Mouse (Mus musculus) heart, adult 2 months (tissue): ENCODE results near the gene Cenpo. TPM values are rescaled to one million over a fixed set of nuclear protein-coding genes. Genes with fewer than 3 reads are reported as not detected.

Source experiments
- DNase-seq, 2 experiments: peaks; one replicate each; pipeline ENCODE4 v3.0.0; 2021
- H3K27ac ChIP-seq: fragments of 200-600 bp; 2 replicates; pipeline ENCODE4 v1.8.1; 2022
- H3K27me3 ChIP-seq: fragments of 200-500 bp; 2 replicates; pipeline ENCODE4 v1.6.1; 2012; ENCODE audit warnings: mild to moderate bottlenecking, low read length, inconsistent platforms, mixed read lengths; ENCODE audit not compliant: control insufficient read depth, insufficient read depth
- H3K36me3 ChIP-seq: fragments of 200-500 bp; 2 replicates; pipeline ENCODE4 v1.6.1; 2012; ENCODE audit warnings: low read length, inconsistent platforms; ENCODE audit not compliant: control insufficient read depth, insufficient read depth
- H3K4me1 ChIP-seq: fragments of 200-500 bp; 2 replicates; pipeline ENCODE4 v1.6.1; 2011; ENCODE audit warnings: low read length; ENCODE audit not compliant: control insufficient read depth, insufficient read depth
- H3K4me3 ChIP-seq: fragments of 200-600 bp; 2 replicates; pipeline ENCODE4 v1.8.1; 2022
- H3K79me2 ChIP-seq: fragments of 200-500 bp; replicated peaks from 2 replicates; pipeline ENCODE4 v1.6.1; 2012; ENCODE audit warnings: mild to moderate bottlenecking, inconsistent platforms, low read length, moderate library complexity, mixed read lengths; ENCODE audit not compliant: control insufficient read depth, insufficient read depth
- H3K9ac ChIP-seq: fragments of 200-500 bp; 2 replicates; pipeline ENCODE4 v1.6.1; 2012; ENCODE audit warnings: low read depth, mild to moderate bottlenecking, control low read depth, inconsistent platforms, low read length, mixed read lengths
- CTCF ChIP-seq: fragments of 200-600 bp; IDR thresholded peaks from 2 replicates; pipeline ENCODE4 v1.8.1; 2022; ENCODE audit warnings: antibody characterized with exemption, mild to moderate bottlenecking, moderate library complexity
- EP300 ChIP-seq: fragments of 200-500 bp; IDR thresholded peaks from 2 replicates; pipeline ENCODE4 v1.6.1; 2011; ENCODE audit warnings: low read depth, low read length, control low read depth; ENCODE audit not compliant: insufficient read depth
- POLR2A ChIP-seq: fragments of 200-500 bp; IDR thresholded peaks from 2 replicates; pipeline ENCODE4 v1.6.1; 2011; ENCODE audit warnings: mild to moderate bottlenecking, low read depth, low read length, control low read depth; ENCODE audit not compliant: insufficient read depth
- whole genome bisulfite sequencing: fragments of 180-500 bp; shearing (Covaris S2); methylation state at CpG from one replicate; pipeline ENCODE4 v1.1.7; 2018; 5-methylcytosine and 5-hydroxymethylcytosine counted together
- intact Hi-C: fragments of 180-260 bp; cut with DNase I; formaldehyde crosslinking; loops from one replicate; pipeline ENCODE4 v1.15.1; 2025
- polyA plus RNA-seq: library from polyadenylated mRNA; depleted of rRNA; stranded (reverse); fragments of >200 nt; gene quantifications from 2 replicates; pipeline ENCODE4 v1.2.3, GENCODE M21; 2012
- total RNA-seq, 2 experiments: library from RNA; stranded (reverse); gene quantifications; 2 replicates each; pipeline ENCODE4 v1.2.3; 2021

Cenpo gene
- total and polyA plus RNA-seq, 3 experiments, result 1.9 to 3.5 (median 2.0) TPM

DNA sequence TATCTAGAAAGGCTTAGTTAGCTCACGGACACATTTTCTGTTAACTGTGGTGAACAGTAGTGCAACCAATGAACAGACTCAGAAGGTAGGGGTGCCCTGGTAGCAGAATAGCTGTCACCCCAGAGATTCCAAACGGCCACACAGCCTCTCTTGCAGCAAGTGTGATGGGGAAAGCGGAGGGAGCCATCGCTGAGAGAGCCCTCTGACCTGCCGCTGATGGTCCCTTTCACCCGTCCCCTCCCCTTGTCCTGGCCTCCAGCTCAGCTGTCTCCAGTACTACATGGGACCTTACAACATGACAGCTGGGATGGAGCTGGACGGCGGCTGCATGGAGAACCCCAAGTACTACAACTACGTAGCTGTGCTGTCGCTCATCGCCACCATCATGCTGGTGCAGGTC is 28.0 kb downstream of the Cenpo start:
- Histone ChIP-seq H3K9ac (no peak overlapping the region), H3K4me3 (no peak overlapping the region), H3K4me1 (no peaks in the 10 kb centered on the region), H3K27me3 (no peaks in the 10 kb centered on the region), H3K79me2 (no peaks in the 10 kb centered on the region), H3K27ac (no peak overlapping the region), H3K36me3 (no peaks in the 10 kb centered on the region)
- TF ChIP-seq EP300 (no peak), CTCF (no peak), POLR2A (no peak)
- intact Hi-C loops, result loop anchor here (5.0 kb wide), 1 partner anchor 279 kb away; no protein-coding TSS in a partner anchor
- no peak for DNase-seq
- WGBS, result 91% methylated on average over 11 of the region's 11 CpGs

DNA sequence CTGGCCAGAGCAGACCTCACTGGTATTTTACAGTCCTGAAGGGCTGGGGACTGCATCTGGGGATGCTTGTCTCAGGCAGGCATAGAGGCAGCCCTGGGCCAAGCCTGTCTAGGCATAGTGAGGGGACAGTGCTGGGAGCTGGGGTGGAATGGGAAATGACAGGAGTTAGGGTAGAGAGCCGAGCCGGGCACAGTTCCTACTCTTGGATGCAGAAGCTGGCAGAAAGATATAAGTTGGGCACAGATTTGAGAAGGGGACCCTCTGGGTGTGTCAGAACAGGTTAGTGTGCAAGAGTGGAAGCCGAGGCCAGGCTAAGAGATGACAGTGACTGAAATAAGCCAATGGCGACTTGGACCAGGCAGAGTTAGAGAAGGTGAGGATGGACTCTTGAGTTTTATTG is 31.9 kb downstream of the Cenpo start:
- DNase-seq, result no peak
- Histone ChIP-seq H3K4me1 (no peaks in the 10 kb centered on the region), H3K36me3 (no peaks in the 10 kb centered on the region), H3K9ac (no peak overlapping the region), H3K27ac (no peak overlapping the region), H3K4me3 (no peak overlapping the region), H3K79me2 (no peaks in the 10 kb centered on the region), H3K27me3 (no peaks in the 10 kb centered on the region)
- TF ChIP-seq CTCF (no peak), EP300 (no peak), POLR2A (no peak)
- 86% methylated on average over 4 of the region's 4 CpGs for WGBS
- intact Hi-C loops, result no loop called here

DNA sequence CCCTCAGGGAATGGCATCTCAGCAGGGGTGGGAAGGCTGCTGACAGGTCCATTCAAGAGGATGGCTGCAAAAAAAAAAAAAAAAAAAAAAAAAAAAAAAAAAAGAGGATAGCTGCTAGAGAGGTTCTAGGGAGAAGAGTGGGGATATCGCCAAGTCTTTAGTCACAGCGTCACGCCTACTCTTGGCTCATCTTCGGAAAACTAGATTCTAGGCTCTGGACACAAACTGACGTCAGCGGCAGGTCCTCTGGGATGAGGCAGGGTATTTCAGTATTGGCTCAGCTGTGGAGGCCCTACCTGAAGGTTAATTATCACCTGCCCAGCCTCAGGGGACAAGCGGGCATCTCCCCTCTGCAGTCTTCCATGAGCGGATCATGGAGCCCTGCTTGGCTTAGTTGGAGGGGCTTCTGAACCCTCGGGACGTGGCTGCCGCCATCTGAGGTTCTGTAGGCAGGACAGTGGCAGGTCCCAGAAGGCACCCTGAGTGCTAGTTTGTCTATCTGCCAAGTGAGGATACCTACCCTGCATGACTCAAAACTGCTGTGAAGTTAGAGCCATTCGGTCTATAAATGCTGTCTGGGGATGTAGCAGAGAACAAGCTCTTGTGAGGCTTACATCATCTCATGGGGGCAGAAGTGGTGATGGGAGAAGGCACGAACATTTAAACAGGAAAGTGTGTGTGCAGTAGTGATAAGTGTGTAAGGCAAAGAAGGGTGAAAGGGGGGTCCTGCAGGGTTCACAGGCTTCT is 32.5 kb downstream of the Cenpo start:
- 79% methylated on average over 13 of the region's 13 CpGs for WGBS
- Histone ChIP-seq H3K4me3 (no peak overlapping the region), H3K36me3 (no peaks in the 10 kb centered on the region), H3K79me2 (no peaks in the 10 kb centered on the region), H3K4me1 (no peaks in the 10 kb centered on the region), H3K9ac (no peak overlapping the region), H3K27ac (no peak overlapping the region), H3K27me3 (no peaks in the 10 kb centered on the region)
- DNase-seq, result peak; percentile 70 to 72
- TF ChIP-seq EP300 (no peak), POLR2A (no peak), CTCF (no peak)
- intact Hi-C loops, result no loop called here

DNA sequence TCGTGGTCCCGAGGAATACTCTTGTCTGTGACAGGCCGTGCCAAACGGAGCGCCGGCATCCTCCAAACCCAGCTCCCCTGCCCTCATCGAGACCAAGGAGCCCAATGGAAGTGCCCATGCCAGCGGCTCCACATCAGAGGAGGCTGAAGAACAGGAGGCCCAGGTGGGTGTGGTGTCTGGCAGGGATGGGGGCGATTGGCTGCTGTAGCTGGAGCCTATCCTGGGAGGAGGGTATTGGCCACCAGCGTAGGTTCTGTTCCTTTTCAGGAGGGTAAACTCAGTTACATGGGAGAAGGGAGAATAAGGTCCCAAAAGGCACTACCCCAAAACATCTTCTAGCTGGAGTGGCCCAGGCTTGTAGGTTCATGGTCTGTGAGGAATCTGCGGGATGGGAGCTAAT is 34.8 kb downstream of the Cenpo start:
- no peak overlapping the region for H3K4me3 ChIP-seq
- no peak overlapping the region for H3K27ac ChIP-seq
- H3K9ac ChIP-seq, result no peak overlapping the region
- WGBS, result 91% methylated on average over 11 of the region's 11 CpGs
- H3K79me2 ChIP-seq, result no peaks in the 10 kb centered on the region
- H3K36me3 ChIP-seq, result no peaks in the 10 kb centered on the region
- intact Hi-C loops, result no loop called here
- H3K4me1 ChIP-seq, result no peaks in the 10 kb centered on the region
- TF ChIP-seq EP300 (no peak), CTCF (no peak), POLR2A (no peak)
- no peak for DNase-seq
- H3K27me3 ChIP-seq, result no peaks in the 10 kb centered on the region

DNA sequence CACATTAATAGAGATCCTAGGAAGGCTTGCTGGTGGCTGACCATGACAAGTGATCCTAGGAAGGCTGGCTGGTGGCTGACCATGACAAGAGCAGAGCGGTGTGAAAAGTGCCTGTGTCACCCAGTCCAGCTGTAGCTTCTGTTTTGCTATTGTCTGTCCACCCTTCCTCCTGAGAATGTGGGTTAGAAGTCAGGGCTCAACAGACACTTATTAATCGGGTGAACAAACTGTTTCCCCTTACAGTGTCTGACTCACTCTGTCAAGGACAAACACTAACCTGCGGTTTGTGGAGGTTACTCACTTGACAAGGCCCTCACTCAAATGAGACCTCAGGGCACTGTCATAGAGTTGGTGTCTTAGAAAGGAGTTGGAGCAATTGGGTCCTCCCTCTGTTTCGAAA is 35.4 kb downstream of the Cenpo start:
- Histone ChIP-seq H3K27ac (no peak overlapping the region), H3K27me3 (no peaks in the 10 kb centered on the region), H3K79me2 (no peaks in the 10 kb centered on the region), H3K36me3 (no peaks in the 10 kb centered on the region), H3K4me1 (no peaks in the 10 kb centered on the region), H3K9ac (no peak overlapping the region), H3K4me3 (no peak overlapping the region)
- intact Hi-C loops, result no loop called here
- 76% methylated on average over 4 of the region's 4 CpGs for WGBS
- TF ChIP-seq CTCF (no peak), EP300 (no peak), POLR2A (no peak)
- no peak for DNase-seq

DNA sequence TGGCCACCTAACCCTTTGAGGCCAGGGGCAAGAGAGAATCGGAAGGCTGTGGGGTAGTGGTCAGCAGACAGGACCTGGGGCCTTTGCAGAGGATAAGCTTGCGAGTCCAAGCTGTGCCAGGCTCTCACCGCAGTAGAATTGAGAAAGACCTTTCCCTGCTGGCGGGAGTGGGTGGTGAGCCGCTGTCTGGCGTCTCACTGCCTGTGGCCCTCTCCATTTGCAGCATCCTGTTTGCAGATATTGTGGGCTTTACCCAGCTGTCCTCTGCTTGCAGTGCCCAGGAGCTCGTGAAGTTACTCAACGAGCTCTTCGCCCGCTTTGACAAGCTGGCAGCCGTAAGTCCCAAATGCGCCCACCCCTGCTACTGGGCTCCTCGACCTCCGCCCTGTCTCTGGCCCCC is 39.5 kb downstream of the Cenpo start:
- no peak overlapping the region for H3K9ac ChIP-seq
- intact Hi-C loops, result no loop called here
- DNase-seq, result no peak
- H3K27me3 ChIP-seq, result no peaks in the 10 kb centered on the region
- no peaks in the 10 kb centered on the region for H3K79me2 ChIP-seq
- no peak overlapping the region for H3K27ac ChIP-seq
- H3K4me3 ChIP-seq, result no peak overlapping the region
- H3K4me1 ChIP-seq, result peaks cover under 1% of the 10 kb centered on the region
- H3K36me3 ChIP-seq, result no peaks in the 10 kb centered on the region
- no peak for TF ChIP-seq POLR2A
- no peak for TF ChIP-seq EP300
- TF ChIP-seq CTCF, result no peak
- 92% methylated on average over 14 of the region's 14 CpGs for WGBS
